Mouse (Mus musculus): ENCODE measurements around the gene Sspo. TPM values are rescaled to one million over a fixed set of nuclear protein-coding genes. Genes with fewer than 3 reads are reported as not detected.

The Sspo gene
- total and polyA plus RNA-seq, 3 experiments: 0.08 to 0.42 (median 0.17) TPM

DNA sequence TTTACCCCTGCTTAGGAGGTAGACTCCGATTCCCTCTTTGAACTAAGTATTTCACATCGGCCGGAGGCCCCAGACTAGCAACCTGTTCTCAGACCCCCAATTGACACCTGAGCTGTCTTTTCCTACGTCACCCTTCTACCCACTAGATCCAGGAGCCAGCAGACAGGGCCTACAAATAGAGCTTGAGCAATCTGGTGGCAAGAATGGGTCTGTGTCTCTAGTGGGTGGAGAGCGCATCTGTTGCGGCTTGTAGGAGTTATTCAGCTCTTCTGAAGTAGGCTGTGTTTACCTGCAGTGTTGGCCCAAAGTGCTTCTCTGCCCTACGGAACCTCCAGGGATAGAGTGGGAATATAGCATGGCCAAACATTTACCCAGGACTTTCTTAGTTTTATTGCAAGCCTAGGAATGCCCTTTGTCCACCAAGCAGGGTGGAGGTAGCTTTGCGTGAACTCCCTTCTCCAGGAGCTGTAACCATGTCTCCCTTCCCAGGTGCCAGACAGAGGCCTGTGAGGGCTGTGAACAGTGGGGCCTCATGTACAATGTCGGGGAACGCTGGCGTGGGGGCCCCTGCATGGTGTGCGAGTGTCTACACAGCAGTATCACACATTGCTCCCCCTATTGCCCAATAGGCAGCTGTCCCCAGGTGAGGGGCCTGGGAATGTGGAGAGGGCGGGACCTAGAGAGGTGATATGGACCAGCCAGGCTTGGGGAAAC is 17.1 kb downstream of the Sspo start:
- in situ Hi-C loops (cut with MboI; ENCODE audit: low pct_ligation_motif_present, low pct_unique_long_range_greater_than_20kb, low sequenced_read_pairs): no loop called here
- H3K79me2 ChIP-seq (replicated peaks; ENCODE audit: control insufficient read depth, extremely low read depth, insufficient read depth, poor library complexity, severe bottlenecking): no peaks in the 10 kb centered on the region
- H3K9me3 ChIP-seq (replicated peaks; ENCODE audit: low read length): no peaks in the 10 kb centered on the region
- dilution Hi-C loops (cut with MboI; ENCODE audit: extremely low pct_ligation_motif_present, extremely low pct_unique_long_range_greater_than_20kb, low sequenced_read_pairs): no loop called here
- TF ChIP-seq GABPA (IDR thresholded peaks at IDR 0.05; ENCODE audit: insufficient replicate concordance, low read depth, low read length): no peak
- TF ChIP-seq SIN3A (IDR thresholded peaks at IDR 0.05; ENCODE audit: low read length): no peak
- no peak for TF ChIP-seq JUND (conservative IDR thresholded peaks at IDR 0.05; ENCODE audit: low read depth, low read length)
- TF ChIP-seq ZKSCAN1 (IDR thresholded peaks at IDR 0.05; ENCODE audit: borderline replicate concordance, low read depth, low read length): no peak
- TF ChIP-seq POLR2A (IDR thresholded peaks at IDR 0.05; ENCODE audit: low read depth, low read length): no peak
- TF ChIP-seq RAD21 (IDR thresholded peaks at IDR 0.05; ENCODE audit: low read depth, low read length): no peak
- TF ChIP-seq MAX (IDR thresholded peaks at IDR 0.05; ENCODE audit: low read length): no peak
- TF ChIP-seq MAZ (IDR thresholded peaks at IDR 0.05; ENCODE audit: low read depth, low read length): no peak
- no peak for TF ChIP-seq MXI1 (IDR thresholded peaks at IDR 0.05; ENCODE audit: low read depth, low read length)
- TF ChIP-seq PAX5 (IDR thresholded peaks at IDR 0.05; ENCODE audit: low read length): no peak
- no peak for TF ChIP-seq ELF1 (IDR thresholded peaks at IDR 0.05; ENCODE audit: low read depth, low read length)
- no peak for TF ChIP-seq KAT2A (IDR thresholded peaks at IDR 0.05; ENCODE audit: insufficient replicate concordance, low read length)
- no peak overlapping the region for H3K4me3 ChIP-seq (replicated peaks in 1 of 3; ENCODE audit: low read depth in 2 of 3, low read length in 2 of 3, poor library complexity in 1 of 3)
- no peak overlapping the region for H3K9ac ChIP-seq (ENCODE audit: insufficient read depth, low read depth)
- no peak overlapping the region for H3K4me2 ChIP-seq (ENCODE audit: insufficient read depth, low read depth, poor library complexity, severe bottlenecking)
- H3K4me1 ChIP-seq (ENCODE audit: control insufficient read depth in 1 of 2, insufficient read depth in 2 of 2): peaks cover 2 to 9% of the 10 kb centered on the region in 2 experiments; a peak in 2 of 4 replicates
- no peaks in the 10 kb centered on the region for H3K27me3 ChIP-seq (replicated peaks)
- no peak for DNase-seq (ENCODE audit: extremely low read depth)
- no peak overlapping the region for H3K27ac ChIP-seq (ENCODE audit: insufficient read depth, low read depth)
- H3K36me3 ChIP-seq (replicated peaks in 1 of 2; ENCODE audit: control insufficient read depth in 1 of 2, insufficient read depth in 1 of 2, low read length in 1 of 2): no peaks in the 10 kb centered on the region

DNA sequence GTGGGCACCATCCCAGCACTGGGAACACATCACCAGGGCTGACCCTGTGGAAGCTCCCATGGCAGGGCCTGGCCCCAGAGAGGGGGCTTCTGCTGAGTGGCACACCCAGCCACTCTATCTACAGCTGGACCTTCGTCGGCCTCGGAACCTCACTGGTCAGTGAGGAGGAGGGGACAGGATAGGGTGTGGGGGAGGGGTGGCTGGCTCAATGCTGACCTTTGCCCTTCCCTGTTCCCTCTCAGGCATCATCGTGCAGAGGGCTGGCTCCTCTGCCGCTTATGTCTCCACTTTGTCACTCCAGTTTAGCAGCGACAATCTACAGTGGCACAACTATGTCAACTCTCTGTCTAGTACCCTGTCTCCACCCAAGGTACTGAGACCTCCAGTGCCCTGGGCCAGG is 18.7 kb downstream of the Sspo start:
- Histone ChIP-seq H3K27ac (ENCODE audit: insufficient read depth, low read depth) (no peak overlapping the region), H3K27me3 (replicated peaks) (no peaks in the 10 kb centered on the region), H3K9me3 (replicated peaks; ENCODE audit: low read length) (no peaks in the 10 kb centered on the region), H3K4me3 (replicated peaks in 1 of 3; ENCODE audit: low read depth in 2 of 3, low read length in 2 of 3, poor library complexity in 1 of 3) (no peak overlapping the region), H3K4me1 (ENCODE audit: control insufficient read depth in 1 of 2, insufficient read depth in 2 of 2) (peaks cover 2 to 9% of the 10 kb centered on the region in 2 experiments; a peak in 2 of 4 replicates), H3K4me2 (ENCODE audit: insufficient read depth, low read depth, poor library complexity, severe bottlenecking) (no peak overlapping the region), H3K79me2 (replicated peaks; ENCODE audit: control insufficient read depth, extremely low read depth, insufficient read depth, poor library complexity, severe bottlenecking) (no peaks in the 10 kb centered on the region), H3K36me3 (replicated peaks in 1 of 2; ENCODE audit: control insufficient read depth in 1 of 2, insufficient read depth in 1 of 2, low read length in 1 of 2) (no peaks in the 10 kb centered on the region), H3K9ac (ENCODE audit: insufficient read depth, low read depth) (no peak overlapping the region)
- in situ Hi-C loops (cut with MboI; ENCODE audit: low pct_ligation_motif_present, low pct_unique_long_range_greater_than_20kb, low sequenced_read_pairs) (no loop called here), dilution Hi-C loops (cut with MboI; ENCODE audit: extremely low pct_ligation_motif_present, extremely low pct_unique_long_range_greater_than_20kb, low sequenced_read_pairs) (no loop called here)
- DNase-seq (ENCODE audit: extremely low read depth): no peak
- TF ChIP-seq IRF4 (IDR thresholded peaks at IDR 0.05; ENCODE audit: low read depth, low read length) (no peak), TBP (conservative IDR thresholded peaks at IDR 0.05; ENCODE audit: low read depth, low read length) (no peak), CHD1 (IDR thresholded peaks at IDR 0.05; ENCODE audit: low read depth, low read length) (no peak), GABPA (IDR thresholded peaks at IDR 0.05; ENCODE audit: insufficient replicate concordance, low read depth, low read length) (no peak), ELF1 (IDR thresholded peaks at IDR 0.05; ENCODE audit: low read depth, low read length) (no peak), UBTF (IDR thresholded peaks at IDR 0.05; ENCODE audit: low read depth, low read length) (no peak)

All from CH12.LX (cell line).